Mouse (Mus musculus) monocyte, adult 5-6 weeks (primary cell): ENCODE data around the gene Capn7. TPM values are rescaled to one million over a fixed set of nuclear protein-coding genes. Genes with fewer than 3 reads are reported as not detected.

Experiments used
- ATAC-seq: fragments of 153-309, 156-312 bp; replicated peaks from 2 replicates; pipeline ENCODE4 v1.8.0; 2017; ENCODE audit warnings: mild to moderate bottlenecking; ENCODE audit not compliant: low TSS enrichment, insufficient number of reproducible peaks, severe bottlenecking, poor library complexity, low FRiP score
- total RNA-seq: library from RNA; stranded (forward); fragments of 200-1000, 200-491, 200-594 nt; gene quantifications from 3 replicates; pipeline ENCODE4 v1.2.3, GENCODE M21; 2017

The Capn7 gene
- 67.9 to 73.5 TPM (median 73.1 TPM) in 3 replicates for total RNA-seq

- peak; percentile 99 for ATAC-seq
Measured at GRCm38 (mm10) chr14:31336369-31337155, at the start of gene Capn7. Gene Capn7, plus strand, starts transcription at chr14:31336638.

- no peak for ATAC-seq
Measured at GRCm38 (mm10) chr14:31313192-31313591, 23.2 kb upstream of the Capn7 start.

GRCm38 (mm10) chr14:31316613-31317012 is 19.8 kb upstream of the Capn7 start:
- no peak for ATAC-seq

GRCm38 (mm10) chr14:31317754-31318153 is 18.7 kb upstream of the Capn7 start:
- ATAC-seq, result no peak

- ATAC-seq, result no peak
Measured at GRCm38 (mm10) chr14:31319546-31319945, 16.9 kb upstream of the Capn7 start.

GRCm38 (mm10) chr14:31321181-31321580 is 15.3 kb upstream of the Capn7 start:
- ATAC-seq, result no peak

- ATAC-seq, result no peak
Measured at GRCm38 (mm10) chr14:31322191-31322590, 14.2 kb upstream of the Capn7 start.

- ATAC-seq, result no peak
Measured at GRCm38 (mm10) chr14:31323189-31323588, 13.2 kb upstream of the Capn7 start.

- peak; percentile 75 for ATAC-seq
Measured at GRCm38 (mm10) chr14:31323849-31324792, 12.3 kb upstream of the Capn7 start, which contains the start of gene Dnah1. Gene Dnah1, minus strand, starts transcription at chr14:31323896.

- ATAC-seq, result no peak
Measured at GRCm38 (mm10) chr14:31324851-31325250, 11.6 kb upstream of the Capn7 start.

GRCm38 (mm10) chr14:31325551-31325950 is 10.9 kb upstream of the Capn7 start:
- ATAC-seq, result no peak

- no peak for ATAC-seq
Measured at GRCm38 (mm10) chr14:31326770-31327169, 9.7 kb upstream of the Capn7 start.

- ATAC-seq, result no peak
Measured at GRCm38 (mm10) chr14:31327196-31327595, 9.2 kb upstream of the Capn7 start.

GRCm38 (mm10) chr14:31327681-31328080 is 8.8 kb upstream of the Capn7 start:
- no peak for ATAC-seq

- ATAC-seq, result no peak
Measured at GRCm38 (mm10) chr14:31329741-31330140, 6.7 kb upstream of the Capn7 start.

GRCm38 (mm10) chr14:31330957-31331356 is 5.5 kb upstream of the Capn7 start:
- no peak for ATAC-seq

- ATAC-seq, result no peak
Measured at GRCm38 (mm10) chr14:31335765-31336164, 673 bp upstream of the Capn7 start.

GRCm38 (mm10) chr14:31337406-31337805 is 968 bp downstream of the Capn7 start:
- ATAC-seq, result no peak

- no peak for ATAC-seq
Measured at GRCm38 (mm10) chr14:31337947-31338346, 1.5 kb downstream of the Capn7 start.
